Mouse (Mus musculus) heart, adult 9 months (tissue): ENCODE data around the gene Kat2b.
A peak's percentile ranks its signal among the peaks of the same experiment; 100 is the strongest.
"Not testable (repeated sequence)": the region's sequence is repeated elsewhere in the genome, so short reads cannot be mapped to it uniquely, and the experiment has no call there.

Experiments
- DNase-seq, 2 experiments: peaks; one replicate each; pipeline ENCODE4 v3.0.0; 2022; ENCODE audit warnings: low spot score in 2 of 2

The Kat2b gene

DNA sequence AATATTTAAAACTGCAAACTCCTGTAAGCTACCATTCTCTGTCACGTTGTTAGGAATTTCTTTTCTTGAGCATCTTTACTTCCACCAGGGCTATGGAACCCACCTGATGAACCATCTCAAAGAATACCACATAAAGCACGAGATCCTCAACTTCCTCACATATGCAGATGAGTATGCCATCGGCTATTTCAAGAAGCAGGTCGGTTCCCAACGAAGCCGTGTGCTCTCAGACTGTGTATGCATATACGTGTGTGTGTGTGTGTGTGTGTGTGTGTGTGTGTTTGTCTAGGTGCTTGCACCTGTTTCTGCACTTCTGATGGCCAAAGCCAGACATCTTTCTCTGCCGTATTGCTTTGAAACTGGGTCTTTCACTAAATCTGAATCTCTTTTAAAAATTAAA, 92.6 kb downstream of the Kat2b start:
- no peak for DNase-seq

DNA sequence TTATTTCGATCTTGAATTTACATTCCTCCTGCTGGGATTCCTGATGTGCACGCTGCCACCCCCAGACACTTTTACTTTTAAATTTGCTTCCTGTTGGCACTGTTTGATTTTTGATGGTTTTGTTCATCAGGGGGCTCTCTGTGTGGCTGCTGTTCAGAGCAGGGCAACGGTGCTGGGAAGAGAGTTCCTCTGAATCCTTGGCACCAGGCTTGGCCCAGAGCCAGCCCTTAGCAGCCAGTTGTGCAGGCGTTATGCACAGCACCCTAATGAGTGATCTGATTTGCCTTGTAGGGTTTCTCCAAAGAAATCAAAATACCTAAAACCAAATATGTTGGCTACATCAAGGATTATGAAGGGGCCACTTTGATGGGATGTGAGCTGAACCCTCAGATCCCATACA, 93.1 kb downstream of the Kat2b start:
- DNase-seq, result no peak

DNA sequence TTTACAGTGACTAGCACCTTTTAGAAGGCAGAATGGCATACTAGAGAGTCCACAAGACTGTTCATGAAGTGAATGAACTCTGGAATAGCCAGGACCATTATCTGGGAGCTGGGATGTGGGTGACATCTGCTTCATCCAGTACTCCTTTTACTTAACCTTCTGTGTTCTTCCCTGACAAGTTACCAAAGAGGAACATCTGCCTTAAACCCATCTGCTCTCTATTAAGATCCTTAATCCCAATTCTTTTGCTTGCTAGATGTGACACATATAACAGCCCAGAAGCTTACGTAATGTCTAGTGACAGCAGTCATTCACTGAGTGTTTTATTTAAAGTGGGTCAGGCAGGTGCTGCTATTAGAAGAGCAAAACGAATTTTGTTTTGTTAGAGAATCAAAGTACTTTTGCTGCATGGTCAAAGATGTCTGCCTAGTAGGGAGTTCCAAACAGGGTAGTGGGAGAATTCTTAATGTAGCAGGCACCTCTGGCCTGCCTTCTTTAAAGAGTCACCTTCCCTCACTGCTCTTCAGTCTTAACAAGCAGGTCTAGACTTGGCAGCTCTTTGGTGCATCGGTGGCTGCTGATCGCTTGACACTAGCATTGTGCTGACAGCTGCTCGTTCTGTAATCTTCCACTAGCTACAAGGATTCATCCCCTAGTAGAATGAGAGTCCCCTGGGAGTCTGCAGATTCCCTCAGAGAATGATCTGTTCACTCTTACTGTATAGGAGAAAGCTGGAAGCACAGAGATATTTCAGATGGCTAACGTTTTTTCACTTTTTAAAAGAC, 94.6 kb downstream of the Kat2b start:
- no peak for DNase-seq

DNA sequence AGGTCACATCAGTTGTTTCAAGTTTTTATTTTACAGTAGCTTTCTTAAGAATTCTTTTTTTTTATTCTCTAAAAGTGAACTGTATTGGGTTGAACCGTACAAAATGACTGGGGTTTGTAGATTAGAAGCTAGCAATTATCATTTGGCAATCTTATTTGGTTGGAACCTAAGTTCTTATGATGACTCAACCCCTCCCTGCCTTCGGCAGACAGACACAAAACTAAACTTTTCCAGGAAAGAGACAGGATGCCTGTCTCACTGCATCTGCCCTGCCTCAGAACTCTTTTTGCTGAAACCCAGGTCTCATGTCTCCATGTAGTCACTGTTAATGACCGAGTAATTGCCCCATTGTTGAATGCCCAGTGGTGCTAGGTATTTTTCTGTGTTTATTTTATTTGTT, 97.6 kb downstream of the Kat2b start:
- DNase-seq, result no peak

DNA sequence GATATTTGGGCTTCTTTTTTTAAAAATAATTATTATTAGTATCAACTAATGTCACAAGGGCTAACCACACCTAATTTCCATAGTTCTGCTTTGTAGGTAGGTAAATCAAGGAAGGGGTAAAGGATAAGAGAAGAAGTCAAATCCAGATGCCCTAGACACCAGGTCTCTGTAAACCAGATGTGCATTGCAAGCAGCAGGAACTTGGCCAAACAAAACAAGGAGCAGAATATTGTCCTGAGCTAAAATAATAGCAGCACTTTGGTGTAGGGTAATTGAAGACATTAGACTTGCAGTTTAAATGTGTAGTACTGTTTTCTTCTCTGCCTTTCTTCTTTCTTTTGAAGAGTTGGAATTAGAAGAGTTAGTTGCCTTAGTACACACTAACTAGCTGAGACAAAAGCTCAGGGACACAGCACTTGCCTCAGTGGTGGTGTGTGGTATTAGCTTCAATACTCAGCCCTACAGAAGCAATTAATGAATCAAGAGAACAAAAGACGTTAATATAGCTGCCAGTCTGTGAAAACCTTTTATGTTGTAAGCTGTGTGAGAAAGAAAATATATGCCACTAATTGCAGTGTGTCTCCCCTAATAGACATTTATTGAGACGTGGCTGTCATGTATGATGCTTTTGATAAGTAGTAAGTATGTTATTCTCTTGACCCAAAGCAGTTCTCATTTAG, 98.2 kb downstream of the Kat2b start:
- no peak for DNase-seq

DNA sequence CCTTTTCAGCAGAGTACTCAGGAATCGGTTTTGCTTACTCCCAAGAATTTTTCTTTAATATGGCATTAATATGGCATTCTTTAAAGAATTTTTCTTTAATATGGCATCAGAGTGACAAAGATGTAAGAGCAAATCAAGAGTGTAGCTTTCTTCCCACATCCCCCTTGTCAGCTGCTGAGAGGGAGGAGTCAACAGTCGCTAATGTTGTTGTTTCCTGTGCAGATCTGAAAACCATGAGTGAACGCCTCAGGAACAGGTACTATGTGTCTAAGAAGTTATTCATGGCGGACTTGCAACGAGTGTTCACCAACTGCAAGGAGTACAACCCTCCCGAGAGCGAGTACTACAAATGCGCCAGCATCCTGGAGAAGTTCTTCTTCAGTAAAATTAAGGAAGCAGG, 103.8 kb downstream of the Kat2b start:
- DNase-seq, result no peak

DNA sequence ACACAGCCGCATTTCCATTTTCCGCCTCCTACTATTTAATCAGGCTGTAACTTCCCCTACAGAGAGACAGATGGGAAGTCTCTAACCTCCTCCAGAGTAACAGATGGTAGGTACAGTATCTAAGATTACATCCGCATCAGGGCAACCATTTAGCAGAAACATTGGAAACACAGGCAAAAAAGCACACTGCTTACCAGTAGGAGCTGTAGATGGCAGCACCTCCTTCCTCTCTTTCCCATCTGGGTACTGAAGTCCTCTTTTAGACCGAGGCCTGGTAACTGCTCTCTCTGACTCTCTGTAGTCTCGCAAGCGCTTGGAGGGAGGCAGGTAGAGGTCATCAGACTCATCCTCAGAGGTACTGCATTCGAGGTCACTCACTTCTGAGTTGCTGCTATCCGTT, 112.1 kb downstream of the Kat2b start:
- no peak for DNase-seq

DNA sequence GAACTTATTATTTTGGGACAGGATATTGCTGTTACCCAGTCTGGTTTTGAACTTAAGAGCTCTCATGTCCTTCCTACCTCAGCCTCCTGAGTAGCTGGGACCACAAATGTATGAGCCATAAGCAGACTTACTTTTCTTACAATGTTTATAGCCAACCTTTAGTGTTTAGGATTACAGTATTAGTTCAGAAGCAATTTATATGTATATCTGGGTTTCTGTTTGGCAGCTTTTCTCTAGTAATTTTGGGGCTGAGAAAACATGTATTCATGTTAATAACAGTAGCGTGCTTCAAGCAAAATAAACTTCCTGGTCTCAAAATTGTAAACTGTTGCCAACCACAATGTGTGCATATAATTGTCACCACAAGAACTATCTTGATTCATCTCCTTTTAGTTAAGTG, 121.7 kb downstream of the Kat2b start:
- DNase-seq, result no peak

DNA sequence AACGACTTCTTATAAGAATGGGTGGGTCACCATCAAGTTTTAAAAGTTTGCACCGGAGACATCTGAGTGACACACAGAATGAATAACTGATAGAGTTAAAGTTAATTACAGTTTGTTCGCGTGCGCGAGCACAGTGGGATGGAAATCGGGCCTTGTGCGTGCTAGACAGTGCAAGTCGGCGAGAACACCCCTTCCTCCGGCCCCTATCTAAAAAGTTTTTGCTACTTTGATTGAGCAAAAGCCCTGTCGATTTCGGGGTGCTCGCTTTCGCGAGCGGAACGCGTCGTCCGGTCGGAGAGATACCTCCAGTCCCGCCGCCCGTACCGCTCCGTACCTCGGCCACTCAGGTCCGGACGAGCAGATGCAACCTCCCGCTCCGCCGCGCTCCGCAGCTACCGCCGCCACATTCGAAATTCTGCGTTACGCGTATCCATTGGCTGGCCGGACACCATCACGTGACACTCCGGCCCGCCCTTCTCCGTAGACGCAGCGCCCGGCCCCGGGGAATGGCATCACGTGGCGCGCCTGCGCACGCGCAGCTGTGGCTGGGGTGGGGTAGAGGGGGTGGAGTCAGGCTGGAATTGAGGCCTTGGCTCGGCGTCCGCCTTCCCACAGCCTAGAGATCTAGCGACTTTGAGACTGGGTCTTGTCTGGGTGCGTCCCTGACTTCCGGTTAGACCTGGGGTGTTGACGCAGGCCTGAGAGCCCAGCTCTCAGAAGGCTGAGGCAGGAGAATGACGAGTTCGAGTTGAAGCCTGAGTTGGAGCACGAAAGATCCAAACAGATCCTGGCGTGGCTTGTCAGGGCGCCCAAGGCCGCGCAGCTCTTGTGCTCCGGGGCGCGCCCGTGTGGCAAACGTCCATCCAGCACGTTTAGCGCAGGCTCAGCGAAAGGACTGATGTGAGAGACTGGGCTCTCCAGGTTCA, 122.5 kb downstream of the Kat2b start, which contains the start of gene Sgo1:
Gene Sgo1 (minus strand): TSS at position 457 of the 926 bp plus-strand sequence.
- DNase-seq, result peak; percentile 97

DNA sequence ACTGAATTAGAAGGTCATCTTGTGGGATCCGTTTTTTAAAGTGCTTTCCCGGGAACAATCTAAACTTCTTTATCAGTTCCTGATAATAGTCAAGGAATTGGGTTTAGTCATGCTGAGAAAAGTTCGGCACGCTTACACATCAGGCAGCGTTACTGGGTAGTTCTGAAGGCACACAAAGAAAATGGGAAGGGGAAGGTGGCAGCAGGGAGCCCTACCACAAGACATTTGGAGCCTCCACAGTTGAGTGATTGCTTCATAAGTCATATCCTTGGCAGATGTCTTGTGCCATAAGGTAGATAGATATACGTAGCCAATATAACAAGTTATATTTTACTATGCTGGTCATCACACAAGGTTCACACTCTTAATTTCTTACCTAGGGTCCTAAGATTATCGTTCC, 123.3 kb downstream of the Kat2b start:
- DNase-seq, result no peak

DNA sequence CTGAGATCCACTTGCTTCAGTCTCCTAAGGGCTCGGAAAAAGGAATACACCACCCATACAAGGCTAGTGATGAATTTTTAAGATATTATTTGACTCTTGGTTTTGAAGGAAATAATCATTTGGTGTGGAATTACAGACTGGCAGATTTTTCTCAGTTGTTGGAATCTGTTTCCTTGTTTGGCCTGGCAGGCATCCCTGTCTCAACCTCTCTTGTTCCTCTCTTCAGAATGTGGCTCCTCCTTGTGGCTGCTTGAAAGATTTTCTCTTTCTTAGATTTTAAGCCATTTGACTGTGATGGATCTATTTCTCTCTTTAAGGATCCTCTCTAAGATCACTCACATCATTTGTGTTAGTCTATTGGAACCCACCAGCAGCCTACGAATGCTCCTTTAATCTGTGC, 127.4 kb downstream of the Kat2b start:
- peak in 1 of 2 experiments; percentile 60 for DNase-seq

DNA sequence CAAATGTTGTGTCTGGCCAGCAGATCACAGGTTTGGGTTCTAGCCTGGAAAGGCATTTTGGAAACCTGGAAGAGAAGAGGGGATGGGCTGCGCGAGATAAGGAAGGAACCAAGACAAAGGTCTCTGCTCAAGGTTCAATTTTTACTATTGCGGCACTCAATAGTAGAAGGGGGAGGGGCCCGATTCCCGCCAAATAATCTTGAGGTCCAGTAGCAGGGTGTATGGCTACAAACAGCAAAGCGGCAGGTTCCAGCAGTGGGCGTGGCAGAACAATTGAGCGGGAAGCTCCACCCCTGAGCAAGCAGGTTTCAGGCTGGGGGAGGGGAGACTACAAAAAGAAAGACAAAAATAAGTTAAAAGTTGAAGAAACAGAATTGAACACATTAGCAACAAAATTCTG, 130.9 kb downstream of the Kat2b start:
- DNase-seq, result not testable (repeated sequence)

DNA sequence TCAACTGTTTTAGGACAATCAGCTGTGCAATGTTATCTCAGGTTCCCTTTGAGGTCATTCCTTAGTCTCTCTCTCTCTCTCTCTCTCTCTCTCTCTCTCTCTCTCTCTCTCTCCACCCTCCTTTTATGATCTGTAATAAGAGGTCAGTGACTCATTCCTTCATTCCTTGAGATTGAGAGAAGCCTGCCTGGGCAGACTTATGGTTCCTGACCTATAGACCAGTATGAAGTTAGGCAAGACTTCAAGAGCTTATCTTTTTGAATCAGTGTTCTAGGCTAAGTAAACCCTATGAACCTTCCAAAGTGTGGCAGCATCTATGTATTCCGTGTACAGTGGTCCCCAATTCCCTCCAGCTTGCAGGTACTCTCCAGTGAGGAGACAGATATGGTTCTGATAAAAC, 147.8 kb downstream of the Kat2b start:
- no peak for DNase-seq

DNA sequence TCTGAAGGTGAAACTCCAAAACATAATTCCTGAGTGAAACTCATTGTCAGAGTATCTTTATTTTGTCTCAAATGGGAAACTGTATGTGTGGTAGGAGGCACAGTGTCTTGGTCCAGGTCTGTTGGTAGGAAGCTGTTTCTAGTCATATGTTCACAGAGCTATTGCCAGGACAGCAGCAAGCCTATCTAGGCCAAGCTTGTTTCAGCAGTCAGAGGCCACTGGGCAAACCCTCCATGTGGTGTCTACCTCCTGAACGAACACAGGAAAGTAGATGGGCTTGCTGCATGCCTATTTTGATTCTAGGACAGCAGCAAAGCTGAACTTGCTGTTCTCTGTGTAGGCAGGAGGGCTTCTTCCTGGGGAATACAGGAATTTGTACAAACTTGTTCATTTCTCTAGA, 148.5 kb downstream of the Kat2b start:
- not testable (repeated sequence) for DNase-seq

DNA sequence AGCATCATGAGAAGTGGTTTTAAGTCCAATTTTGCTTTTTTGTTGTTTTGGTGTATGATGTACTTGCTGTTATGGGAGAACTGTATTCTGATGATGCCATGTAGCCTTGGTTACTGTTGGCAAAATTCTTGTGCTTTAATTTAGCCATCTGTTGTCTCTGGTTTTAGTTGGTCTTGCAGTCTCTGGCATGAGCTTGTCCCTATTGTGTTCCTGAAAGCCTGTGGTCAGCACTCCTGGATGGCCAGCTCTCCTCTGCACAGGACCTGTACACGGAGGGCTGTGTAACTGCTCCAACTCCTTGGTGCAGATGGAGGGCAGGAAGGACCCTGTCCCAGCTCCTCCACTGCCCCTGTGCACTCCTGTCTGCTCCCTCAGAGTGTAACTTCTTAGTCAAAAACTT, 151.8 kb downstream of the Kat2b start:
- DNase-seq, result no peak

DNA sequence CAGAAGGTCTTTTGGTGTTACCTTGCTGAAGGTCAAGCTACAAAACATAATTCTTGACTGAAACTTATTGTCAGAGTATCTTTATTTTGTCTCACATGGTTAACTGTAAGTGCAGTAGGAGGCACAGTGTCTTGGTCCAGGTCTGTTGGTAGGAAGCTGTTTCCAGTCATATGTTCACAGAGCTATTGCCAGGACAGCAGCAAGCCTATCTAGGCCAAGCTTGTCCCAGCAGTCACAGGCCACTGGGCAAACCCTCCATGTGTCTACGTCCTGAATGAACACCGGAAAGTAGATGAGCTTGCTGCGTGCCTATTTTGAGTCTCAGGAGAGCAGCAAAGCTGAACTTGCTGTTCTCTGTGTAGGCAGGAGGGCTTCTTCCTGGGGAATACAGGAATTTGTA, 152.3 kb downstream of the Kat2b start:
- not testable (repeated sequence) for DNase-seq
